Mouse (Mus musculus): ENCODE measurements around the gene Tubb4b.

- no peak for TF ChIP-seq CTCF (IDR thresholded peaks at IDR 0.05; ENCODE audit: low read depth)
- no peak for TF ChIP-seq EP300 (IDR thresholded peaks at IDR 0.05; ENCODE audit: low read depth)
Observed at GRCm38 (mm10) chr2:25241438-25241775, 16.9 kb upstream of the Tubb4b start.
